Mouse (Mus musculus) hindbrain, embryonic 11.5 days (tissue): Measurements from ENCODE around the gene Rassf7. TPM values are rescaled to one million over a fixed set of nuclear protein-coding genes. Genes with fewer than 3 reads are reported as not detected.

Experiments used
- ATAC-seq: fragments of 200-750 bp; cut with Nextera tagmentation; 2 replicates; pipeline ENCODE4 v1.8.0; 2017; ENCODE audit warnings: mild to moderate bottlenecking, moderate TSS enrichment, moderate library complexity; ENCODE audit not compliant: low FRiP score
- DNase-seq: peaks from one replicate; pipeline ENCODE4 v3.0.0-alpha.2; 2015; ENCODE audit warnings: low spot score
- H3K27ac ChIP-seq: fragments of 300-500 bp; sonication (generic); 2 replicates; pipeline ENCODE4 v1.5.1; 2014; ENCODE audit warnings: mild to moderate bottlenecking, low read depth, low read length
- H3K27me3 ChIP-seq: fragments of 300-500 bp; sonication (generic); 2 replicates; pipeline ENCODE4 v1.6.1; 2014; ENCODE audit warnings: mild to moderate bottlenecking, low read length, moderate library complexity, mixed read lengths; ENCODE audit not compliant: control insufficient read depth, insufficient read depth
- H3K36me3 ChIP-seq: fragments of 300-500 bp; sonication (generic); 2 replicates; pipeline ENCODE4 v1.6.1; 2014; ENCODE audit warnings: mild to moderate bottlenecking, low read length, moderate library complexity, mixed read lengths; ENCODE audit not compliant: control insufficient read depth, insufficient read depth
- H3K4me1 ChIP-seq: fragments of 300-500 bp; sonication (generic); replicated peaks from 2 replicates; pipeline ENCODE4 v1.6.1; 2014; ENCODE audit warnings: low read length, mixed read lengths; ENCODE audit not compliant: control insufficient read depth, insufficient read depth
- H3K4me2 ChIP-seq: fragments of 300-500 bp; sonication (generic); replicated peaks from 2 replicates; pipeline ENCODE4 v1.6.1; 2014; ENCODE audit warnings: mild to moderate bottlenecking, low read depth, low read length
- H3K4me3 ChIP-seq: fragments of 300-500 bp; sonication (generic); 2 replicates; pipeline ENCODE4 v1.5.1; 2014; ENCODE audit warnings: low read depth, low read length
- H3K9ac ChIP-seq: fragments of 300-500 bp; sonication (generic); 2 replicates; pipeline ENCODE4 v1.6.1; 2014; ENCODE audit warnings: low read depth, low read length
- H3K9me3 ChIP-seq: fragments of 300-500 bp; sonication (generic); 2 replicates; pipeline ENCODE4 v1.6.1; 2016; ENCODE audit warnings: low read length; ENCODE audit not compliant: control insufficient read depth
- WGBS: fragments of 180-500 bp; shearing (Covaris S2); extraction: QIAGEN DNeasy Blood & Tissue Kit; methylation state at CpG from one replicate; pipeline ENCODE4 v1.1.7; 2014; 5-methylcytosine and 5-hydroxymethylcytosine counted together
- polyA plus RNA-seq: library from polyadenylated mRNA; unstranded; fragments of >200 nt; fragmentation: Nextera tagmentation; extraction: Ambion mirVana; gene quantifications from 2 replicates; pipeline ENCODE4 v1.2.1, GENCODE M21; 2014

Rassf7 gene
- 36.4 and 37.8 TPM in 2 replicates for polyA plus RNA-seq

DNA sequence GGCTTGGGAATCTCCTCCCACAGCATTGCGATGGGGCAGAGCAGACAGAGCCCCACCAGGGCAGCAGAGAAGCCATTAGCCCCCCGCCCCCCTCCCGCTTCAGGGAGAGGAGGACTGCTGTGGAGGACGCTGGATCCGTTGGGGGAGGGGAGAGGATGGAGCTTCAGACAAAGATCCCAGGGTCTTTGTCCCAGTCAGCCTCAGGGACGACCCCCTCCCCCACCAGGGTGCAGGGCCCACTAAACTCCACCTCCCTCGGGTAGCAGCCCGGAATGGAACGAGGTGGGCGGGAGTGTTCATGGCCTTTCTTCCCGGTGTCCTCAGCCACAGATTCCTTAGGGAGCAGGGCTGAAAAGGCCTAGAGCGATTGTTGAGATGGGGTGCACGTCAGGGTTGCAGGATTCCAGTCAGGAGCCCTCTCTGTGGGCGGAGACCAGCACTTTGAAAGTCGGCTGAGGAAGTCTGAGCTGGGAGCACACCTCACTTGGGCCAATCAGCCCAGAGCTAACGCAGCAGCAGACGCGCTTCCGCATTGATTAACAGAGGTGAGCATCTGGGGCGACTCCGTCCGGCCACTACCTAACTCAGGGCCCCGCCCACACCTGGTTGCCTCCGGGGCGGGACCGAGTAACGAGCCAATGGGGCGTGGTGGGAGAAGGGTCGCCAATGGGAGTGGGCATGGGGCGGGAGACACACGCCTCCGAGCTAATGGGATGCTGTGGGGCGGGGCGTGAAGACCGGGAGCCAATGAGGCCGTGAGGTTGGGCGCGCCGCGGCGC is at the start of gene Rassf7:
TSS of gene Rassf7 (plus strand) at position 760 of the 779 bp plus-strand sequence.
- H3K4me1 ChIP-seq, result peaks cover 7% of the 10 kb centered on the region; the same call in 1 of the 2 replicates
- H3K27ac ChIP-seq, result peak within 1 kb of the TSS; percentile 96
- DNase-seq (peak; percentile 97), ATAC-seq (peak; percentile 97)
- H3K36me3 ChIP-seq, result 0 out of 2 replicates have a peak, but pooled peaks cover 4% of the 10 kb centered on the region
- no peaks in the 10 kb centered on the region for H3K9me3 ChIP-seq
- peak within 1 kb of the TSS; percentile 85 for H3K4me2 ChIP-seq
- under 1% methylated on average over 41 of the region's 41 CpGs for WGBS
- no peaks in the 10 kb centered on the region for H3K27me3 ChIP-seq
- H3K9ac ChIP-seq, result peak within 1 kb of the TSS; percentile 71
- H3K4me3 ChIP-seq, result peak within 1 kb of the TSS; percentile 56

DNA sequence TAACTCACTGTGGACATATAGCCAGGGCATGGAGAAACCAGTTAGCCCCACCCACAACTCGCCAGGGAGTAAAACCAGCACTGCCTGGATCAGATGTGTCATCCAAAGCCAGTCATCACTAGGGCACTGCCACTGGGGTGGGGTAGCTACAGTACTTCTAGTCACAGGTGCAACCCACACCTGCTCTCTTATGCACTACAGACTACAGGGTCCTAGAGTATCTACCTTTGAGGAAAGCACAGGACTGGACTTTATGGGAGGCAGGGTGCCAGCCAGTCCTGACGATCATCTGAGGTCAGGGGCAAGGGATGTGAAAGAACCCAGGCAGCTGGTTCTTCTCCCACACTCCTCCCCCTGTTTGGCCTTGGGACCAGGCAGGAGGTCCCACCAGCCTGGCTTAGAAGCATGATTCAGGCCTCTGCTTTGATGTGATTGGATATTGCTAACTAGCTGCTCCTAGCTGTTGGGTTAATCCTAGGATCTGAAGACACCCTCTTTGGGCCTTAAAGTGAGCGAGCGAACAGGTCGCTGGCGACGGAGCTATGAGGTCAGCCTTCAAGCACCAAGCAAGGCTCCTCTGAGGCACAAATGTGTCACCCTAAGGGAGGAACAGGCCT is 47.7 kb upstream of the Rassf7 start:
- DNase-seq, result no peak
- WGBS, result 22% methylated on average over 7 of the region's 7 CpGs
- Histone ChIP-seq H3K36me3 (no peaks in the 10 kb centered on the region), H3K27me3 (no peaks in the 10 kb centered on the region), H3K27ac (no peak overlapping the region), H3K9me3 (no peaks in the 10 kb centered on the region), H3K4me3 (peak overlapping the region; percentile 26), H3K4me2 (peak overlapping the region; percentile 45), H3K4me1 (0 out of 2 replicates have a peak, but pooled peaks cover 3% of the 10 kb centered on the region), H3K9ac (peak overlapping the region; percentile 58)
- ATAC-seq, result no peak

DNA sequence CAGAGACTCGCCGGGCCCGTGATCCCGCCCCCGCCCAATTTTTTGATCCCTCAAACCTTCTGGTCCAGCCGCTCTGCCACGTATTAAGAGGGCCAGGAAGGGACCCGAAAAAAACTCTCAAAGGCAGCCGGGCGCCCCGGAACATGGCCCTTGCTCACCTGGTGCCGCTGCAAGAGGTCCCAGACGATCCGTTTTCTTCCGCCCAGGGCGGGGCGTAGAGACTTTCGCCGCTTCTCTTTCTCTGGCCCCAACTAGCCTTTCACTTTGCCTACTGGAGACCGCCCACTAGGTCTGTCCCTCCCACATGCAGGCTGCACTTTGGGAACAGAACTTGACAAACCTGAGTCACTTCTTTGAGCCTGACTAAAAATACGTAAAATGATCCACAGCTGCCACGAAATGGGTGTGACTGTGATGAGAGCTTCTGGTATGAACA is 47.1 kb upstream of the Rassf7 start:
- WGBS, result 3% methylated on average over 21 of the region's 22 CpGs
- peak overlapping the region; percentile 58 for H3K9ac ChIP-seq
- H3K27ac ChIP-seq, result no peak overlapping the region

GRCm38 (mm10) chr7:141169300-141169699 is 46.4 kb upstream of the Rassf7 start:
- 92% methylated on average over 1 of the region's 1 CpGs for WGBS
- Histone ChIP-seq H3K36me3 (no peaks in the 10 kb centered on the region), H3K9me3 (no peaks in the 10 kb centered on the region), H3K4me2 (no peak overlapping the region), H3K27me3 (no peaks in the 10 kb centered on the region), H3K27ac (no peak overlapping the region), H3K4me3 (no peak overlapping the region), H3K4me1 (0 out of 2 replicates have a peak, but pooled peaks cover 3% of the 10 kb centered on the region), H3K9ac (no peak overlapping the region)
- no peak for DNase-seq
- no peak for ATAC-seq

More for the DNA sequence above, 47.1 kb upstream of the Rassf7 start:
- Histone ChIP-seq H3K36me3 (no peaks in the 10 kb centered on the region), H3K9me3 (no peaks in the 10 kb centered on the region), H3K27me3 (no peaks in the 10 kb centered on the region), H3K4me3 (peak overlapping the region; percentile 26), H3K4me1 (0 out of 2 replicates have a peak, but pooled peaks cover 3% of the 10 kb centered on the region), H3K4me2 (peak overlapping the region; percentile 45)
- no peak for ATAC-seq
- DNase-seq, result peak; percentile 27

GRCm38 (mm10) chr7:141169866-141170265 is 45.8 kb upstream of the Rassf7 start:
- no peak overlapping the region for H3K4me2 ChIP-seq
- H3K27me3 ChIP-seq, result no peaks in the 10 kb centered on the region
- H3K36me3 ChIP-seq, result no peaks in the 10 kb centered on the region
- H3K4me3 ChIP-seq, result no peak overlapping the region
- H3K27ac ChIP-seq, result no peak overlapping the region
- no peak overlapping the region for H3K9ac ChIP-seq
- no peaks in the 10 kb centered on the region for H3K9me3 ChIP-seq
- ATAC-seq, result no peak
- DNase-seq, result no peak
- 0 out of 2 replicates have a peak, but pooled peaks cover 3% of the 10 kb centered on the region for H3K4me1 ChIP-seq

GRCm38 (mm10) chr7:141172116-141173006 is 43.3 kb upstream of the Rassf7 start, which contains the start of gene Rnh1:
Gene Rnh1 (minus strand): TSS chr7:141172857.
- H3K9ac ChIP-seq, result peak within 1 kb of the TSS; percentile 60
- H3K4me1 ChIP-seq, result 0 out of 2 replicates have a peak, but pooled peaks cover 3% of the 10 kb centered on the region
- H3K9me3 ChIP-seq, result no peaks in the 10 kb centered on the region
- H3K4me2 ChIP-seq, result peak within 1 kb of the TSS; percentile 56
- ATAC-seq, result peak; percentile 97
- 4% methylated on average over 54 of the region's 55 CpGs for WGBS
- H3K27me3 ChIP-seq, result no peaks in the 10 kb centered on the region
- DNase-seq, result peak; percentile 96
- H3K27ac ChIP-seq, result peak within 1 kb of the TSS; percentile 90
- peak within 1 kb of the TSS; percentile 45 for H3K4me3 ChIP-seq
- no peaks in the 10 kb centered on the region for H3K36me3 ChIP-seq

- H3K9ac ChIP-seq, result peak overlapping the region; percentile 60; the same call in 1 of the 2 replicates
- peak overlapping the region; percentile 45 for H3K4me3 ChIP-seq
- WGBS, result 90% methylated on average over 5 of the region's 5 CpGs
- H3K4me2 ChIP-seq, result peak overlapping the region; percentile 56; the same call in 1 of the 2 replicates
- H3K9me3 ChIP-seq, result no peaks in the 10 kb centered on the region
- no peaks in the 10 kb centered on the region for H3K36me3 ChIP-seq
- DNase-seq, result no peak
- ATAC-seq, result no peak
- no peaks in the 10 kb centered on the region for H3K4me1 ChIP-seq
- H3K27ac ChIP-seq, result no peak overlapping the region
- H3K27me3 ChIP-seq, result no peaks in the 10 kb centered on the region
These were observed 42.3 kb upstream of the Rassf7 start for GRCm38 (mm10) chr7:141173323-141173850.

DNA sequence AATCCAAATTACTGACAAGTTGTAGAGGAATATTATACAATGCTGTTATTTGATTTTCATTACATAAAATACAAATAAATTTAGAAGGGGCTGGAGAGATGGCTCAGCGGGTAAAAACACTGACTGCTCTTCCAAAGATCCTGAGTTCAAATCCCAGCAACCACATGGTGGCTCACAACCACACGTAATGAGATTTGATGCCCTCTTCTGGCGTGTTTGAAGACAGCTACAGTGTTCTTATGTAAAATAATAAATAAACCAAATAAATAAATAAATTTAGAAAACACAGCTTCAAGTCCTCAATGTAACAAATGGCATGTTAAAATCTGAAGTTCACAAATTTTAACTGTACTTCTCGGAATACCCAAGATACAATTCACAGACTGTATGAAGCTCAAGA is 40.6 kb upstream of the Rassf7 start:
- no peaks in the 10 kb centered on the region for H3K4me1 ChIP-seq
- DNase-seq (no peak), ATAC-seq (no peak)
- no peaks in the 10 kb centered on the region for H3K36me3 ChIP-seq
- H3K4me3 ChIP-seq, result no peak overlapping the region
- no peak overlapping the region for H3K9ac ChIP-seq
- H3K27me3 ChIP-seq, result no peaks in the 10 kb centered on the region
- no peak overlapping the region for H3K27ac ChIP-seq
- H3K4me2 ChIP-seq, result no peak overlapping the region
- H3K9me3 ChIP-seq, result no peaks in the 10 kb centered on the region
- WGBS, result 87% methylated on average over 4 of the region's 4 CpGs
